Mouse (Mus musculus) limb, embryonic 15.5 days (tissue): ENCODE measurements around the gene Stat5b. TPM values are rescaled to one million over a fixed set of nuclear protein-coding genes. Genes with fewer than 3 reads are reported as not detected.

Source experiments
- ATAC-seq: fragments of 200-750 bp; cut with Nextera tagmentation; 2 replicates; pipeline ENCODE4 v1.8.0; 2017; ENCODE audit warnings: low read depth, moderate TSS enrichment; ENCODE audit not compliant: insufficient number of reproducible peaks, low FRiP score, low TSS enrichment
- H3K27ac ChIP-seq: fragments of 300-500 bp; sonication (generic); 2 replicates; pipeline ENCODE4 v1.5.1; 2015; ENCODE audit warnings: moderate library complexity, mild to moderate bottlenecking, inconsistent platforms
- H3K27me3 ChIP-seq: fragments of 300-500 bp; sonication (generic); 2 replicates; pipeline ENCODE4 v1.6.1; 2015; ENCODE audit warnings: inconsistent platforms
- H3K36me3 ChIP-seq: fragments of 300-500 bp; sonication (generic); 2 replicates; pipeline ENCODE4 v1.6.1; 2015; ENCODE audit warnings: inconsistent platforms
- H3K4me1 ChIP-seq: fragments of 300-500 bp; sonication (generic); 2 replicates; pipeline ENCODE4 v1.6.1; 2015; ENCODE audit warnings: inconsistent platforms
- H3K4me2 ChIP-seq: fragments of 300-500 bp; sonication (generic); 2 replicates; pipeline ENCODE4 v1.6.1; 2015; ENCODE audit warnings: mild to moderate bottlenecking, inconsistent platforms
- H3K4me3 ChIP-seq: fragments of 300-500 bp; sonication (generic); 2 replicates; pipeline ENCODE4 v1.5.1; 2015; ENCODE audit warnings: mild to moderate bottlenecking, inconsistent platforms
- H3K9ac ChIP-seq: fragments of 300-500 bp; sonication (generic); 2 replicates; pipeline ENCODE4 v1.6.1; 2015; ENCODE audit warnings: inconsistent platforms
- H3K9me3 ChIP-seq: fragments of 300-500 bp; sonication (generic); 2 replicates; pipeline ENCODE4 v1.6.1; 2016; ENCODE audit warnings: inconsistent platforms
- WGBS: fragments of 180-500 bp; shearing (Covaris S2); methylation state at CpG from one replicate; pipeline ENCODE4 v1.1.7; 2015; 5-methylcytosine and 5-hydroxymethylcytosine counted together
- polyA plus RNA-seq: library from polyadenylated mRNA; unstranded; fragments of >200 nt; fragmentation: Nextera tagmentation; extraction: Ambion mirVana; gene quantifications from 2 replicates; pipeline ENCODE4 v1.2.1, GENCODE M21; 2015

Gene Stat5b
- polyA plus RNA-seq, 1 experiment from 2014 or later: 23.4 TPM

- H3K4me1 ChIP-seq: peaks cover 27% of the 10 kb centered on the region
- no peaks in the 10 kb centered on the region for H3K27me3 ChIP-seq
- H3K27ac ChIP-seq: no peak overlapping the region
- H3K4me3 ChIP-seq: peak overlapping the region; percentile 99
- H3K9ac ChIP-seq: no peak overlapping the region
- H3K36me3 ChIP-seq: no peaks in the 10 kb centered on the region
- ATAC-seq: no peak
- 75% methylated on average over 6 of the region's 6 CpGs for WGBS
- peak overlapping the region; percentile 83 for H3K4me2 ChIP-seq
- no peaks in the 10 kb centered on the region for H3K9me3 ChIP-seq
Measured at GRCm38 (mm10) chr11:100848789-100849379, 1.6 kb downstream of the Stat5b start.

DNA sequence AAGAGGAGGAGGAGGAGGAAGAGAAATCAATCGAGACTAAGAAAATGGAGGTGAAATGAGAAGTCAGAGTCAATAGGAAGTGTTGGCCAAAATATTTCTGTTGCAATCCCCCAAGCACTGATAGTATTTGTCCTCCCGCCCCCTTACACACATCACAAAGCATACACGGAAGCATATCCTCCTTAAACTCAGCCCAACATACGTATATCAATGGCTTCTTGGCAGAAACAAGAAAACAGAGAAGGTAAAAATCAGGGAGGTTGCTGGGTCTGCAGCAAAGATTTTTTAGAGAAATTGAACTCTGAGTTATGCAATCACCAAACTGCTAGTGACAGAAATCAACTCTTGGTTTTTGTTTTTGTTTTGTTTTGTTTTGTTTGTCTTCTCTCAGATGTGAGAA lies 2.4 kb downstream of the Stat5b start:
- Histone ChIP-seq H3K36me3 (no peaks in the 10 kb centered on the region), H3K4me2 (no peak overlapping the region), H3K27ac (no peak overlapping the region), H3K9ac (no peak overlapping the region), H3K9me3 (no peaks in the 10 kb centered on the region), H3K27me3 (no peaks in the 10 kb centered on the region), H3K4me1 (peaks cover 27% of the 10 kb centered on the region), H3K4me3 (no peak overlapping the region)
- no peak for ATAC-seq
- 64% methylated on average over 4 of the region's 4 CpGs for WGBS

- no peak for ATAC-seq
- Histone ChIP-seq H3K4me1 (peaks cover 27% of the 10 kb centered on the region), H3K4me2 (no peak overlapping the region), H3K27me3 (no peaks in the 10 kb centered on the region), H3K9me3 (no peaks in the 10 kb centered on the region), H3K4me3 (no peak overlapping the region), H3K36me3 (no peaks in the 10 kb centered on the region), H3K9ac (no peak overlapping the region), H3K27ac (no peak overlapping the region)
- WGBS: 86% methylated on average over 4 of the region's 4 CpGs
Measured at GRCm38 (mm10) chr11:100847572-100847971, 3.0 kb downstream of the Stat5b start.

- no peak overlapping the region for H3K9ac ChIP-seq
- H3K9me3 ChIP-seq: no peaks in the 10 kb centered on the region
- no peak overlapping the region for H3K27ac ChIP-seq
- H3K4me3 ChIP-seq: no peak overlapping the region
- H3K27me3 ChIP-seq: no peaks in the 10 kb centered on the region
- no peak overlapping the region for H3K4me2 ChIP-seq
- WGBS: 77% methylated on average over 6 of the region's 6 CpGs
- H3K36me3 ChIP-seq: no peaks in the 10 kb centered on the region
- H3K4me1 ChIP-seq: peaks cover 25% of the 10 kb centered on the region
- ATAC-seq: no peak
Measured at GRCm38 (mm10) chr11:100845793-100846192, 4.7 kb downstream of the Stat5b start.

DNA sequence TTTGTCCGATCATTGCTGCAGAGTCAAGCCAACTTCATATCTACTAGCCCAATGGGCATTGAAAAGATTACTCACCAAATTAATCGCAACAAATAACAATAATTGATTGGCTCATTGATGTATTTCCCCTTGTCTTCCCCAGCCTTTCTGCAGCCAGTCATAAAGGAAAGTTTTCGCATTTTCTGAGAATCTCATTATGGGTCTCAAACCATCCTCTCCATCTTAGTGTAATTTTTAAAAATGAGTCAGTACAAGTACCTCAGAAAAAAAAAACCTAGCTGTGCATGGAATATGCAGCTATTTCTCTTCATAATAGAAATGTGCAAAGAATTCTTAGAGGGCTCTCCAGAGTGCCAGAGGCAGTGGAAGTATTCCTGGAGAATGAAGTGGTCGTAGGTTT lies 6.4 kb downstream of the Stat5b start:
- H3K9me3 ChIP-seq: no peaks in the 10 kb centered on the region
- no peak overlapping the region for H3K4me3 ChIP-seq
- H3K4me1 ChIP-seq: peaks cover 20% of the 10 kb centered on the region
- H3K4me2 ChIP-seq: no peak overlapping the region
- H3K9ac ChIP-seq: no peak overlapping the region
- H3K36me3 ChIP-seq: no peaks in the 10 kb centered on the region
- no peaks in the 10 kb centered on the region for H3K27me3 ChIP-seq
- WGBS: 77% methylated on average over 4 of the region's 4 CpGs
- ATAC-seq: no peak
- H3K27ac ChIP-seq: no peak overlapping the region

DNA sequence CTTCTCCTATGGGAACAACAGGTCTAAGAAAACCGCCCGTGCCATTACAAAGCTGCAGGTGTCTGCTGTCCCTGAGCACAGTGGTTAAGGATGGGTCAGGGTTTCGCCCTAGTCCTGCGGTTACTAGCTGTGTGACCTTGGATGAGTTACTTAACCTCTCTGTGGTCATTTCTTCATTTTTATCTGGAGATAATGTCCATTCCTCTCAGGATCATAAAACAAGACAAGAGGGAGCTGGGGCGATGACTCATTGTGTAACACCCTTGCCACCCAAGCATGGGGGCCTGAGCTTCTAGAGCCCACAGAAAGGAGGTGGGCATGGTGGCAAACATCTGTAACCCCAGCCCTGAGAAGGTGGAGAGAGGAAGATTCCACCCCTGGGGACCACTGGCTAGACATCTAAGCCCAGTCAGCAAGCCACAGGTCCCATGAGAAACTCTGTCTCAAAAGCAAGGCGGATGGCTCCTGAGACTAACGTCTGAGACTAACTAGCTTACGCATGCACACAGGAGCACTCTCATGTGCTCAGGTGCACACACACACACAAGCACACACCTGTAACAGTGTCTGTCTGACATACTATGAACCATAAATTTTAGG lies 7.4 kb downstream of the Stat5b start:
- no peak overlapping the region for H3K4me3 ChIP-seq

GRCm38 (mm10) chr11:100842025-100842424 lies 8.5 kb downstream of the Stat5b start:
- H3K27ac ChIP-seq: no peak overlapping the region
- H3K4me2 ChIP-seq: no peak overlapping the region
- no peaks in the 10 kb centered on the region for H3K9me3 ChIP-seq
- H3K9ac ChIP-seq: no peak overlapping the region
- H3K4me3 ChIP-seq: no peak overlapping the region
- no peaks in the 10 kb centered on the region for H3K27me3 ChIP-seq
- 73% methylated on average over 7 of the region's 7 CpGs for WGBS
- H3K36me3 ChIP-seq: no peaks in the 10 kb centered on the region
- H3K4me1 ChIP-seq: peaks cover 8% of the 10 kb centered on the region; the same call in 1 of the 2 replicates
- ATAC-seq: no peak

More for the DNA sequence above, 7.4 kb downstream of the Stat5b start:
- Histone ChIP-seq H3K9ac (no peak overlapping the region), H3K27me3 (no peaks in the 10 kb centered on the region), H3K9me3 (no peaks in the 10 kb centered on the region), H3K4me1 (peaks cover 12% of the 10 kb centered on the region; the same call in 1 of the 2 replicates), H3K36me3 (no peaks in the 10 kb centered on the region), H3K4me2 (no peak overlapping the region), H3K27ac (no peak overlapping the region)
- ATAC-seq: no peak
- 94% methylated on average over 8 of the region's 8 CpGs for WGBS

DNA sequence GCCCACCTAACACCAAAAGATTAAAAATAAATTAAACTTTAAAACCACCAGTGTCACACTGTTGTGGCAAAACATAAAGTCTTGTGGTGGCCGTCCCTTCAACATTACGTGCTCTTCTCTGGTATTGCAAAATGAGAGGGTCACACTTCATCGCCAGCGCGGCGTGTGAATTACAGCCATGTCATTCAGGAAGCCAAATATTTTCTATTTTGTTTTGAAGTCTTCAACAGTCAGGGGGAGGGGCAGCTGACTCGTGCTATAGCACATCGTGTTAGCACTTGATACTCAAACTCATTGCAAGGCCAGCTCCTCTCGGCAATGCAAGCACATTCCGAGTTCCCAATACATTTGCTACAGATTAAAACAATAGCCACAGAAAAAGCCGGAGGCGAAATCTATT lies 9.7 kb downstream of the Stat5b start:
- H3K4me2 ChIP-seq: no peak overlapping the region
- H3K36me3 ChIP-seq: no peaks in the 10 kb centered on the region
- no peak overlapping the region for H3K4me3 ChIP-seq
- no peak overlapping the region for H3K9ac ChIP-seq
- no peak overlapping the region for H3K27ac ChIP-seq
- no peaks in the 10 kb centered on the region for H3K27me3 ChIP-seq
- no peak for ATAC-seq
- 58% methylated on average over 12 of the region's 12 CpGs for WGBS
- H3K4me1 ChIP-seq: peaks cover 8% of the 10 kb centered on the region; the same call in 1 of the 2 replicates
- no peaks in the 10 kb centered on the region for H3K9me3 ChIP-seq

DNA sequence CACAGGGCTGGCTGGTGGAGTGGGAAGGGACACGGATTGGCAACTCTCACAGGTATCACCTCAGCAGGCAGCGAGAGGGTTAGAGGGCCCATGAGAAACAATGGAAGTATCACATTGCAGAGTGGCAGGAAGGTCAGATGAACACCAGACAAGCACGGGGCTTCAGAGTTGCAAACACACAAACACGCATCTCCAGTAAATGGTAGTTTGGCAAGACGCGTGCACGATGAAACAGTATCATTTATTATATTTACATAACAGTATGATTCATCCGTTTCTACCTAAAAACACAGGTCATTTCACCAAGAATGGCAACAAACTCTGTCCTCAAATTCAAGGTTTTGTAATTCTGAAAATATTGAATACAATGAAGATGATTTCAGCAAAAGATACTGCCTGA lies 11.0 kb downstream of the Stat5b start:
- Histone ChIP-seq H3K27me3 (no peaks in the 10 kb centered on the region), H3K27ac (no peak overlapping the region), H3K4me1 (peaks cover 5% of the 10 kb centered on the region; the same call in 1 of the 2 replicates), H3K9me3 (no peaks in the 10 kb centered on the region), H3K4me3 (no peak overlapping the region), H3K9ac (no peak overlapping the region), H3K36me3 (no peaks in the 10 kb centered on the region), H3K4me2 (no peak overlapping the region)
- no peak for ATAC-seq
- 70% methylated on average over 8 of the region's 8 CpGs for WGBS

DNA sequence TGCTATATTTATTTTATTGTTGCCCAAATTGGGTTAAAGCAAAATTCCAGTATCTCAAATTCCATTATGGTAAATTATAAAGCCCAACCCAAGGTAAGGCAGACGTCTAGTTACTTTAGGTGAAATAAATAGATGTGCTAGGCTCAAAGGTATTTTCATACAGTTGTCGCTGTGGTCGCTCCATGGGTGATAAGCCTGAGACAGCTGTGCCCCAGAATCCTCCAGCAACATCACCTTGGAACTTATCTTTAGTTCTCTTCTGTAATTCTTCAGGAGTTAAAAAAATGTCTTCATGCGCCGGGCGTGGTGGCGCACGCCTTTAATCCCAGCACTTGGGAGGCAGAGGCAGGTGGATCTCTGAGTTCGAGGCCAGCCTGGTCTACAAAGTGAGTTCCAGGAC lies 11.6 kb downstream of the Stat5b start:
- 92% methylated on average over 9 of the region's 9 CpGs for WGBS
- Histone ChIP-seq H3K36me3 (no peaks in the 10 kb centered on the region), H3K4me1 (peaks cover 5% of the 10 kb centered on the region; the same call in 1 of the 2 replicates), H3K27me3 (no peaks in the 10 kb centered on the region), H3K27ac (no peak overlapping the region), H3K9ac (no peak overlapping the region), H3K9me3 (no peaks in the 10 kb centered on the region), H3K4me3 (no peak overlapping the region), H3K4me2 (no peak overlapping the region)
- ATAC-seq: no peak

GRCm38 (mm10) chr11:100836923-100837702 lies 13.4 kb downstream of the Stat5b start:
- no peak for ATAC-seq
- no peaks in the 10 kb centered on the region for H3K36me3 ChIP-seq
- no peak overlapping the region for H3K9ac ChIP-seq

DNA sequence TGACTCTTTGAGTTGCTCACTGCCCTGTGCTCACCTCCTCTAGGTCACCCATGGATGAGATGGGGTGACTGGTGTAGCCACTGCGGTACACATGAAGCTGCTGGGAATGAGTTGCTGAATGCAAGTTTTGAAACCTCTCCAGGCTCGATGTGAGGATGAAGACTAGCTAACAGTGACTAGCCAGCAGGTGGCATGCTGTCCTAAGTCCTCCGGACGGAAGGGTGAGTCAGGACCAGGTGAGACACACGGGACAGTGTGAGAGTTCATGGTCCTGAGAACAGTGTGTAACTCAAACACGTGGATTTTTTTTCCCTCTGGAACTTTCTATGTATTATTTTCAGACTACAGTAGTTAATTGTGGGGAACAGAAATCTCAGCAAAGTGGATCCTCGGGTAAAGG lies 17.1 kb downstream of the Stat5b start:
- peaks cover 10% of the 10 kb centered on the region; the same call in 1 of the 2 replicates for H3K4me1 ChIP-seq
- H3K9me3 ChIP-seq: no peaks in the 10 kb centered on the region
- no peaks in the 10 kb centered on the region for H3K27me3 ChIP-seq
- no peak overlapping the region for H3K9ac ChIP-seq
- 62% methylated on average over 7 of the region's 7 CpGs for WGBS
- H3K27ac ChIP-seq: no peak overlapping the region
- H3K4me2 ChIP-seq: no peak overlapping the region
- no peak for ATAC-seq
- H3K4me3 ChIP-seq: no peak overlapping the region
- H3K36me3 ChIP-seq: no peaks in the 10 kb centered on the region

More at GRCm38 (mm10) chr11:100836923-100837702, 13.4 kb downstream of the Stat5b start:
- H3K4me2 ChIP-seq: no peak overlapping the region
- no peaks in the 10 kb centered on the region for H3K27me3 ChIP-seq
- no peak overlapping the region for H3K4me3 ChIP-seq
- 76% methylated on average over 9 of the region's 9 CpGs for WGBS
- no peaks in the 10 kb centered on the region for H3K9me3 ChIP-seq
- peaks cover 9% of the 10 kb centered on the region; the same call in 1 of the 2 replicates for H3K4me1 ChIP-seq
- no peak overlapping the region for H3K27ac ChIP-seq
